Mouse (Mus musculus): ENCODE results near the gene Olfr1277.

GRCm38 (mm10) chr2:111289836-111290235 lies 15.9 kb upstream of the Olfr1277 start, which contains the start of gene Olfr1278:
- TF ChIP-seq HCFC1 (IDR thresholded peaks at IDR 0.05; ENCODE audit: borderline replicate concordance, insufficient read depth, low read length) (no peak), MAFK (IDR thresholded peaks at IDR 0.05; ENCODE audit: insufficient read depth, low read depth, low read length) (no peak), ZC3H11A (IDR thresholded peaks at IDR 0.05; ENCODE audit: borderline replicate concordance, low read depth, low read length) (no peak), CHD2 (IDR thresholded peaks at IDR 0.05; ENCODE audit: low read depth, low read length) (no peak)

Data from ES-E14 (cell line).